Mouse (Mus musculus) MEL (cell line): ENCODE data around the gene Zfp446.

Experiments
- BHLHE40 ChIP-seq: IDR thresholded peaks from 2 replicates; pipeline ENCODE4 v1.6.1; 2012; ENCODE audit warnings: low read depth, mild to moderate bottlenecking, inconsistent platforms, low read length, improper control_type of control experiment, borderline replicate concordance
- CHD1 ChIP-seq: IDR thresholded peaks from 2 replicates; pipeline ENCODE4 v1.6.1; 2012; ENCODE audit warnings: low read depth, mild to moderate bottlenecking, inconsistent platforms, low read length, improper control_type of control experiment
- CTCF ChIP-seq, 3 experiments: IDR thresholded peaks in 2 of 3; conservative IDR thresholded peaks in 1 of 3; 2 replicates each; pipeline ENCODE4 v1.5.1; 2011 to 2012; ENCODE audit warnings: low read length in 3 of 3, low read depth in 2 of 3, mild to moderate bottlenecking in 2 of 3, improper control_type of control experiment in 1 of 3, inconsistent platforms in 1 of 3, mixed read lengths in 1 of 3, moderate library complexity in 1 of 3; ENCODE audit not compliant: control insufficient read depth in 1 of 3, insufficient read depth in 1 of 3, poor library complexity in 1 of 3, severe bottlenecking in 1 of 3
- E2F4 ChIP-seq: IDR thresholded peaks from 2 replicates; pipeline ENCODE4 v1.6.1; 2011; ENCODE audit warnings: low read depth, low read length, improper control_type of control experiment, borderline replicate concordance
- GABPA ChIP-seq: IDR thresholded peaks from 2 replicates; pipeline ENCODE4 v1.6.1; 2012; ENCODE audit warnings: low read depth, mild to moderate bottlenecking, inconsistent platforms, low read length, improper control_type of control experiment, moderate library complexity
- POLR2A ChIP-seq, 2 experiments: IDR thresholded peaks; 2 replicates each; pipeline ENCODE4 v1.6.1; 2011 to 2012; ENCODE audit warnings: low read length in 2 of 2, mild to moderate bottlenecking in 2 of 2, control low read depth in 1 of 2, improper control_type of control experiment in 1 of 2, low read depth in 1 of 2, moderate library complexity in 1 of 2; ENCODE audit not compliant: control insufficient read depth in 1 of 2, insufficient read depth in 1 of 2, poor library complexity in 1 of 2
- TCF12 ChIP-seq: IDR thresholded peaks from 2 replicates; pipeline ENCODE4 v1.6.1; 2014; ENCODE audit warnings: low read depth, mild to moderate bottlenecking, inconsistent platforms, low read length, improper control_type of control experiment, moderate library complexity
- UBTF ChIP-seq: IDR thresholded peaks from 2 replicates; pipeline ENCODE4 v1.6.1; 2012; ENCODE audit warnings: low read depth, mild to moderate bottlenecking, inconsistent platforms, low read length, improper control_type of control experiment, moderate library complexity, borderline replicate concordance; ENCODE audit not compliant: insufficient read depth
- ZNF384 ChIP-seq: IDR thresholded peaks from 2 replicates; pipeline ENCODE4 v1.6.1; 2012; ENCODE audit warnings: low read depth, mild to moderate bottlenecking, inconsistent platforms, low read length, improper control_type of control experiment

GRCm38 (mm10) chr7:12993148-12993547 lies 15.5 kb downstream of the Zfp446 start:
- TF ChIP-seq POLR2A (IDR thresholded peaks at IDR 0.05; ENCODE audit: control insufficient read depth in 1 of 2, insufficient read depth in 1 of 2, low read depth in 1 of 2, low read length in 2 of 2, poor library complexity in 1 of 2) (no peak), ZNF384 (no peak), E2F4 (no peak), TCF12 (no peak), BHLHE40 (no peak), CTCF (IDR thresholded peaks at IDR 0.05 in 2 of 3, conservative IDR thresholded peaks at IDR 0.05 in 1 of 3; ENCODE audit: control insufficient read depth in 1 of 3, insufficient read depth in 1 of 3, low read depth in 2 of 3, low read length in 3 of 3, poor library complexity in 1 of 3, severe bottlenecking in 1 of 3) (no peak), UBTF (no peak), CHD1 (no peak), GABPA (no peak)
